Mouse (Mus musculus) lung, embryonic 16.5 days (tissue): ENCODE measurements around the gene Slamf6. TPM values are rescaled to one million over a fixed set of nuclear protein-coding genes. Genes with fewer than 3 reads are reported as not detected.

Source experiments
- ATAC-seq: fragments of 200-750 bp; cut with Nextera tagmentation; 2 replicates; pipeline ENCODE4 v1.8.0; 2017; ENCODE audit warnings: low read depth, mild to moderate bottlenecking, moderate library complexity
- H3K27ac ChIP-seq: fragments of 300-500 bp; sonication (generic); 2 replicates; pipeline ENCODE4 v1.5.1; 2014; ENCODE audit warnings: mild to moderate bottlenecking, control low read depth, low read length
- H3K27me3 ChIP-seq: fragments of 300-500 bp; sonication (generic); 2 replicates; pipeline ENCODE4 v1.6.1; 2014; ENCODE audit warnings: low read depth, low read length, mixed read lengths; ENCODE audit not compliant: control insufficient read depth, insufficient read depth
- H3K36me3 ChIP-seq: fragments of 300-500 bp; sonication (generic); 2 replicates; pipeline ENCODE4 v1.6.1; 2014; ENCODE audit warnings: low read length; ENCODE audit not compliant: control insufficient read depth, insufficient read depth
- H3K4me1 ChIP-seq: fragments of 300-500 bp; sonication (generic); replicated peaks from 2 replicates; pipeline ENCODE4 v1.6.1; 2014; ENCODE audit warnings: low read length, mixed read lengths; ENCODE audit not compliant: control insufficient read depth, insufficient read depth
- H3K4me2 ChIP-seq: fragments of 300-500 bp; sonication (generic); 2 replicates; pipeline ENCODE4 v1.6.1; 2014; ENCODE audit warnings: low read depth, low read length, control low read depth
- H3K4me3 ChIP-seq: fragments of 300-500 bp; sonication (generic); 2 replicates; pipeline ENCODE4 v1.5.1; 2014; ENCODE audit warnings: mild to moderate bottlenecking, low read length, control low read depth
- H3K9ac ChIP-seq: fragments of 300-500 bp; sonication (generic); 2 replicates; pipeline ENCODE4 v1.6.1; 2014; ENCODE audit warnings: low read length, control low read depth
- H3K9me3 ChIP-seq: fragments of 300-500 bp; sonication (generic); 2 replicates; pipeline ENCODE4 v1.6.1; 2016; ENCODE audit warnings: low read length; ENCODE audit not compliant: control insufficient read depth
- WGBS: fragments of 180-500 bp; shearing (Covaris S2); extraction: QIAGEN DNeasy Blood & Tissue Kit; methylation state at CpG from one replicate; pipeline ENCODE4 v1.1.7; 2014; 5-methylcytosine and 5-hydroxymethylcytosine counted together
- polyA plus RNA-seq: library from polyadenylated mRNA; unstranded; fragments of >200 nt; fragmentation: Nextera tagmentation; extraction: Ambion mirVana; gene quantifications from 2 replicates; pipeline ENCODE4 v1.2.1, GENCODE M21; 2015

The Slamf6 gene
- polyA plus RNA-seq, 1 experiment from 2014 or later: 0.85 TPM

DNA sequence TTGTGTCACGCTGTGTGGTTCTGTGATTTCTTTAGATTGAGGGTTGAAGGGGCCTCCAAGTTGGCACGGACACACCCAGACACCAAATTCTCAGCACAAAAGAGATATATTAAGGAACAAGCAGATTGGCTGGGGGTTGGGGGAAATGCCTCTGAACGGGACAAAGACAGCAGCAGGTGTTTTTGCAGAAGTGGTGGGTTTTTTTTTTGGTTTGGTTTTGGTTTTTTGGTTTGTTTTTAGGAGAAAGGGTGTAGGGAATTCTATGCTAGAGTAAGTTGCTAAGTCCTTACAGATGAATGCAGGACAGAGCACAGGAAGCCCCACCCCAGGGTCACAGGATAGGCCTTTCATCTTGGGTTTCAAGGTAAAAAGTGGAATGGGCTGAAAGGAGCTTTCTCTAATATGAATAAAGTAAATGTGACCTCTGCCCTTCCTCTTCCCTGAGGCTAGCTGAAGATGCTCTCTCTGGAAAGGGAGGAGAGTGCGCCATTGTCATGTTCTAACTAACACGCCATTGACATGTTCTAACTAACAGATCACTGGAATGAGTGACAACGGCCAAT is 31.7 kb downstream of the Slamf6 start:
- Histone ChIP-seq H3K27ac (no peak overlapping the region), H3K4me3 (no peak overlapping the region), H3K9ac (no peak overlapping the region), H3K4me2 (no peak overlapping the region), H3K4me1 (no peaks in the 10 kb centered on the region), H3K9me3 (no peaks in the 10 kb centered on the region), H3K27me3 (no peaks in the 10 kb centered on the region), H3K36me3 (no peaks in the 10 kb centered on the region)
- no peak for ATAC-seq
- WGBS: 78% methylated on average over 6 of the region's 6 CpGs

DNA sequence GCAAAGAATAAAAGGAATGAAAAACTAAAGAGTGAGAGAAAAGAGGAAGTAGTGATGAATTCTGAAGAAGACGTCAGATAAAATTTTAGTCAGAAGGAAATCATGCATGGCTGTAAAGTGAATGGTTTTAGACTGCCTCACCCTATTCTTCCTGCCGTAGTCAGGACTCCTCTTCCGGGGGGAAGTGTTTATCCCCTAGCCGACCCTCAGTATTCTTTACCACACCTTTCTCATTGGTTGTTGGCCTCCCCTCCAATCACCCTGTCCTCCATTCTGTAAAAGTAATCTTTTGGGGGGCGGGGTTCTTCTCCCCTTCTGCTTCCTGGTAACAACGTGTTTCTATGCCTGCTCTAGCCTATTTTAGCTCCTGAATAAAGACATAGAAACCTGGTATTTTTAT is 37.8 kb downstream of the Slamf6 start:
- 52% methylated on average over 6 of the region's 6 CpGs for WGBS
- H3K36me3 ChIP-seq: no peaks in the 10 kb centered on the region
- no peaks in the 10 kb centered on the region for H3K4me1 ChIP-seq
- H3K27me3 ChIP-seq: no peaks in the 10 kb centered on the region
- H3K9me3 ChIP-seq: no peaks in the 10 kb centered on the region
- ATAC-seq: no peak
- no peak overlapping the region for H3K4me3 ChIP-seq
- H3K4me2 ChIP-seq: no peak overlapping the region
- H3K9ac ChIP-seq: no peak overlapping the region
- H3K27ac ChIP-seq: no peak overlapping the region

- ATAC-seq: no peak
- Histone ChIP-seq H3K4me1 (no peaks in the 10 kb centered on the region), H3K27ac (no peak overlapping the region), H3K4me3 (no peak overlapping the region), H3K9me3 (no peaks in the 10 kb centered on the region), H3K36me3 (no peaks in the 10 kb centered on the region), H3K4me2 (no peak overlapping the region), H3K9ac (no peak overlapping the region), H3K27me3 (no peaks in the 10 kb centered on the region)
- 60% methylated on average over 2 of the region's 2 CpGs for WGBS
Observed at GRCm38 (mm10) chr1:171957411-171957810, 40.1 kb downstream of the Slamf6 start.

- Histone ChIP-seq H3K4me3 (no peak overlapping the region), H3K4me2 (no peak overlapping the region)
Observed at GRCm38 (mm10) chr1:171960726-171961125, 43.4 kb downstream of the Slamf6 start.

DNA sequence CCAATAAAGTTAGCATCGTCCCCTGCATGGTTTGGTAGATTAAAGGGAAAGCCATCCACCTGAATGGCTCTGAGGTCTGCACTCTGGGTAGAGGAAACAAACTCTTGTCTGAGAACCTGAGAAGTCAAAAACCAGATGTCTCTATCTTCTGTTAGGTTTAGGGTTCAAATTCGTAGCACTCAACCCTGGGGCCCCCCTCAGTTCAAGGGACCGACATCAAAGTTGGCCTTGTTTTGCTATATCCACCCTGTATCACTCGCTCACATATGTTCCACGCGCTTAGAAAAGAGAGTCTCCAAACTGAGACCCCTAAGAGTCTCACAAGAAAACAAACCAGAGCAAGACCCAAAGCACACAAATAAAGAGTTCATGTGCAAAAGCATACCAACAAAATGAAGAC is 44.4 kb downstream of the Slamf6 start:
- no peak for ATAC-seq
- Histone ChIP-seq H3K36me3 (no peaks in the 10 kb centered on the region), H3K27ac (no peak overlapping the region), H3K27me3 (no peaks in the 10 kb centered on the region), H3K9me3 (no peaks in the 10 kb centered on the region), H3K9ac (no peak overlapping the region), H3K4me3 (no peak overlapping the region), H3K4me2 (no peak overlapping the region), H3K4me1 (no peaks in the 10 kb centered on the region)
- WGBS: 54% methylated on average over 6 of the region's 6 CpGs

More at GRCm38 (mm10) chr1:171960726-171961125, 43.4 kb downstream of the Slamf6 start:
- no peaks in the 10 kb centered on the region for H3K9me3 ChIP-seq
- H3K9ac ChIP-seq: no peak overlapping the region
- H3K27ac ChIP-seq: no peak overlapping the region
- H3K27me3 ChIP-seq: no peaks in the 10 kb centered on the region
- H3K36me3 ChIP-seq: no peaks in the 10 kb centered on the region
- 86% methylated on average over 5 of the region's 5 CpGs for WGBS
- no peaks in the 10 kb centered on the region for H3K4me1 ChIP-seq
- no peak for ATAC-seq

DNA sequence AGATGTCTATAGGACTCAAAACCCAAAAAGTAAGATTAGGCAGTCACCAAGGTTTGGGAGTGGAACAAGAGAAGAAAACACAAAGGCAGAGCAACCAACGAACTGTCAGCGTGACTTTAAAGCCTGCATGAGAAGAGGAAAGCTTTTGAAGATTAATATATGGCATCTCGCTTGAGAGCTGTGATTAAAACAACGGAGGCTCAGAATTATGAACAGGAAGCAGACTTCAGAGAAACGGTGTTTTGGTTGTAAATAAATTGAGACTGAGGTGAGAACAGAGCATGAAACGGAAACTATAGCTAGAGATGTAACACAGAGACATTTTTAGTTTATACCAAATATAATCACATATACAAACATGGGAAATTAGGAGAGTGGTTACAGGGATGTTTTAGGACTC is 46.3 kb downstream of the Slamf6 start:
- WGBS: 54% methylated on average over 6 of the region's 6 CpGs
- H3K4me1 ChIP-seq: no peaks in the 10 kb centered on the region
- no peaks in the 10 kb centered on the region for H3K27me3 ChIP-seq
- H3K27ac ChIP-seq: no peak overlapping the region
- no peaks in the 10 kb centered on the region for H3K36me3 ChIP-seq
- no peak overlapping the region for H3K4me2 ChIP-seq
- no peak overlapping the region for H3K4me3 ChIP-seq
- H3K9ac ChIP-seq: no peak overlapping the region
- no peak for ATAC-seq
- H3K9me3 ChIP-seq: no peaks in the 10 kb centered on the region

- H3K27ac ChIP-seq: no peak overlapping the region
- H3K4me3 ChIP-seq: no peak overlapping the region
- no peak overlapping the region for H3K4me2 ChIP-seq
- H3K9me3 ChIP-seq: no peaks in the 10 kb centered on the region
- ATAC-seq: no peak
- H3K9ac ChIP-seq: no peak overlapping the region
- no peaks in the 10 kb centered on the region for H3K4me1 ChIP-seq
- H3K36me3 ChIP-seq: no peaks in the 10 kb centered on the region
- WGBS: 67% methylated on average over 6 of the region's 6 CpGs
- H3K27me3 ChIP-seq: no peaks in the 10 kb centered on the region
Observed at GRCm38 (mm10) chr1:171966054-171966790, 48.9 kb downstream of the Slamf6 start.

DNA sequence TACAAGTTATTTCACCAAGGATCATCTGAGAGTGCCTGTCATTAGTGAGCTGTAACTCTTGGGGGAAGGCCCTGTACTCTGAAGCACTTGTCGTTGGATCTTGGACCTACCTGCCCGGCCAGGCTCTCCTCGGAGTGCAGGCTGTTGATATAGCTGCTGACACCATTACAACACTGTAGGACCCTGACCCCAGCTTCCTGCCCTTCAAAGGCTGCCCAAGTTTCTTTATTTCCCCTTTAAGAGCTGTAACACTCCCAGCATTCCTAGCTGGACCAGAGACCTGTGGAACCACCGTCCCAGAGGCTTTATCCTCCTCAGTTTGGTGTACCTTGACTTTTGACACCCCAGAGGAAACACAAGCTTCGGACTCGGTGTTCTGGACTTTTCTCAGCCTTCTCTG is 51.9 kb downstream of the Slamf6 start:
- no peak overlapping the region for H3K27ac ChIP-seq
- H3K4me3 ChIP-seq: no peak overlapping the region
- no peak for ATAC-seq
- H3K36me3 ChIP-seq: no peaks in the 10 kb centered on the region
- no peaks in the 10 kb centered on the region for H3K4me1 ChIP-seq
- H3K27me3 ChIP-seq: no peaks in the 10 kb centered on the region
- no peaks in the 10 kb centered on the region for H3K9me3 ChIP-seq
- no peak overlapping the region for H3K9ac ChIP-seq
- WGBS: 77% methylated on average over 6 of the region's 6 CpGs
- H3K4me2 ChIP-seq: no peak overlapping the region

DNA sequence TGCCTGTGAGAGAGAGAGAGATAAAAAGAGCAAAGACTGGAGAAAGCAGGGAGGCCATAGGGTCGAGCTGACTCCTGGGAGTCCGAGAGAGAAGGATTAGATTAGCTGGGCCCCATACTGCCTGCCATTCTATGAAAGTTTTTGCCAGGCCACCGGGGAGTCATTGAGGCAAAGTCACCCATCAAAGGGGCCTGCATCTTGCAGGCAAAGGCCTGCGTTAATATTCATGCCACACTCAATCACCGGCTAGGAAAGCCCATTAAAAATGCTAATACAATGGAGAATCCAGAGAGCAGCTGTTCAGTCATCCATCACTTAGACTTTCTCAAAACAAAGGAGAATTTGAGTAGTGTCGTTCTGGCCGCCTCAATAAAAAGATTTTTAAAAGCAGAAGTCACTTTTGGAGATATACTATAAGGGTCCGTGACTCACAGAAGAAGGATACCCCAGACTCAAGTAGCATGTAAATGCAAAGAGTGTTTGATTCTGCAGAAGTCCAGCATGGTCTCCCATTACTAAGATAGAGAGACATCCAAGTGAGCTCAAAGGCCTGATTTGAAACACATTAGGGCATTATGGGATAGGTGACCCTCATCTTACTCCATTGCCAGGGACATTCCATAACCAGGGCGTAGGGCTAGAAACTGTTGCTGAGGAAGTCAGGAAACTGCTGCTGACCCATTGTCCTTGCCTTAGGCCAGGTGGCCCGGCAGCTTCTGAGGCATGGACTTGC is 53.7 kb downstream of the Slamf6 start:
- Histone ChIP-seq H3K4me3 (no peak overlapping the region), H3K9ac (no peak overlapping the region), H3K36me3 (no peaks in the 10 kb centered on the region), H3K4me1 (no peaks in the 10 kb centered on the region), H3K9me3 (no peaks in the 10 kb centered on the region; the same call in 1 of the 2 replicates), H3K27me3 (no peaks in the 10 kb centered on the region), H3K27ac (no peak overlapping the region), H3K4me2 (no peak overlapping the region)
- 54% methylated on average over 10 of the region's 10 CpGs for WGBS
- ATAC-seq: no peak
